Mouse (Mus musculus): ENCODE data around the gene Ephx3. TPM values are rescaled to one million over a fixed set of nuclear protein-coding genes. Genes with fewer than 3 reads are reported as not detected.
A peak's percentile ranks its signal among the peaks of the same experiment; 100 is the strongest.

Ephx3 gene
- polyA plus RNA-seq, 1 experiment = 0.12 TPM

DNA sequence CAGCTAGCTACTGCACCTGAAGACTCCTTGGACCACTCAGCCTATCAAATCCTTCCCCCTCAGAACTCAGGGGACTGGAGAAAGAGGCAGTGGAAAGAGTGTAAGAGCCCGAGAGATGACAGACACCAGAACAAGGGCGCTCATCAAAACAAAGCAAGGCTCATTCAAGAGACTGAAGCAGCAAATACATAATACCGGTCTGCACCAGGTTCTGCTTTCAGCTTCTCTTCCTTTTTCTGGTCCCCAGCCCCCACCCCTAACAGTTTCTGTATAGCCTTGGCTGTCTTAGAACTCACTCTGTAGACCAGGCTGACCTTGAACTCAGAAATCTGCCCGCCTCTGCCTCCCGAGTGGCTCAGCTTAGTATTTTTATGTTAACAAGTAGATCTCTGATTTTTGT, 3.7 kb upstream of the Ephx3 start:
- Histone ChIP-seq H3K4me3 (ENCODE audit: insufficient read depth, poor library complexity, severe bottlenecking) (no peak overlapping the region), H3K27me3 (ENCODE audit: control insufficient read depth, insufficient read depth, insufficient read length) (no peaks in the 10 kb centered on the region), H3ac (ENCODE audit: control insufficient read depth, insufficient read length, low read depth) (no peak overlapping the region), H3K36me3 (ENCODE audit: control insufficient read depth, insufficient read depth) (peaks cover 35% of the 10 kb centered on the region), H3K79me3 (ENCODE audit: low read depth) (no peaks in the 10 kb centered on the region), H3K79me2 (ENCODE audit: control insufficient read depth, insufficient read depth) (no peaks in the 10 kb centered on the region)
- no peak for TF ChIP-seq MYOG (IDR thresholded peaks at IDR 0.05; ENCODE audit: control insufficient read depth, extremely low read depth, insufficient read length)
- no peak for TF ChIP-seq CTCF (IDR thresholded peaks at IDR 0.05; ENCODE audit: control insufficient read depth, insufficient read depth, insufficient read length)
- TF ChIP-seq MYOD1 (IDR thresholded peaks at IDR 0.05; ENCODE audit: control insufficient read depth, insufficient read length, low read depth) = no peak
- TF ChIP-seq USF1 (IDR thresholded peaks at IDR 0.05; ENCODE audit: low read depth) = no peak
- TF ChIP-seq FOSL1 (IDR thresholded peaks at IDR 0.05; ENCODE audit: insufficient read depth, low read length, poor library complexity, severe bottlenecking) = no peak
- TF ChIP-seq CEBPB (IDR thresholded peaks at IDR 0.05; ENCODE audit: low read depth) = no peak

DNA sequence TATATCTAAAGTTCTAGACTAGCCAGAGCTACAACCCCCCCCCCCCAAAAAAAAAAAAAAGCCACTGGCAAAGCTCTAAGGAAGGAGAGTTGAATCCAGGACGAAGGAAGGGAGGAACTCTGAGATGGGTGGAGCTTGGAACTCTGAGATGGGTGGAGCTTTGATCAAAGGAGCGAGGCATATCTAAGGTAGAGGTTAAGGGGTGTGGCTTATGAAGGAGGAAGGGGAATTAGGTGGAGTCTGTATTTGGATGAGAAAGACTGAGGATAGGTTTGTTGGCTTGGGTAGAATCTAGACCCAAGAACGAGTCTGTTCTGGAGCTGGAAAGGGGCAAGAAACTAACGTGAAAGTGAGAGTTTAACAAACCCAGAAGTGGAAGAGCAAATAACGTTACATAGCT, 501 bp upstream of the Ephx3 start:
- no peak for TF ChIP-seq USF1 (IDR thresholded peaks at IDR 0.05; ENCODE audit: low read depth)
- no peak for TF ChIP-seq CEBPB (IDR thresholded peaks at IDR 0.05; ENCODE audit: low read depth)
- TF ChIP-seq CTCF (IDR thresholded peaks at IDR 0.05; ENCODE audit: control insufficient read depth, insufficient read depth, insufficient read length) = no peak
- no peak for TF ChIP-seq FOSL1 (IDR thresholded peaks at IDR 0.05; ENCODE audit: insufficient read depth, low read length, poor library complexity, severe bottlenecking)
- no peak for TF ChIP-seq MYOD1 (IDR thresholded peaks at IDR 0.05; ENCODE audit: control insufficient read depth, insufficient read length, low read depth)
- TF ChIP-seq MYOG (IDR thresholded peaks at IDR 0.05; ENCODE audit: control insufficient read depth, extremely low read depth, insufficient read length) = no peak
- TF ChIP-seq MAX (IDR thresholded peaks at IDR 0.05) = no peak
- Histone ChIP-seq H3K36me3 (ENCODE audit: control insufficient read depth, insufficient read depth) (peaks cover 7% of the 10 kb centered on the region), H3K79me2 (ENCODE audit: control insufficient read depth, insufficient read depth) (no peaks in the 10 kb centered on the region), H3K4me3 (ENCODE audit: insufficient read depth, poor library complexity, severe bottlenecking) (no peak overlapping the region), H3K27me3 (ENCODE audit: control insufficient read depth, insufficient read depth, insufficient read length) (no peaks in the 10 kb centered on the region), H3ac (ENCODE audit: control insufficient read depth, insufficient read length, low read depth) (no peak overlapping the region), H3K79me3 (ENCODE audit: low read depth) (no peaks in the 10 kb centered on the region)

DNA sequence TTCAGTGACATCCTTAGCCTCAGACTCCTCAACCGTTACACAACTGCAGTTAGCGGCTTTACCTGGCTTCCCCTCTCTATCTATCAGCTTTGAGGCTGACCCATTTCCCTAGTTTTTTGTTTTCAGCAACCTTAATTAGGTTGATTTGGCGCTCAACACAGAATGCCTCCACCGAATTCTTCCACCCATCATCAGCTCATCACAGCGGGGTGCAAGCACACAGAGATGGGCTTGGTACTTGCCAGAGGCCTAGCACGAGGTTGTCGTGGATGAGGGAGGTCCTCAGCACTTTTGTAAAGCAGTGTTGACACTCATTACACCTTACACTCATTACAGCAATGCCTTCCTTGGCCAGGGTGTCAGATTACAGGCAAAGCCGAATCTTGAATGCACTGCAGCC, 6.3 kb downstream of the Ephx3 start:
- Histone ChIP-seq H3K79me2 (ENCODE audit: control insufficient read depth, insufficient read depth) (no peaks in the 10 kb centered on the region), H3K4me3 (ENCODE audit: insufficient read depth, poor library complexity, severe bottlenecking) (no peak overlapping the region), H3K36me3 (ENCODE audit: control insufficient read depth, insufficient read depth) (no peaks in the 10 kb centered on the region), H3K27me3 (ENCODE audit: control insufficient read depth, insufficient read depth, insufficient read length) (no peaks in the 10 kb centered on the region), H3K79me3 (ENCODE audit: low read depth) (no peaks in the 10 kb centered on the region), H3ac (ENCODE audit: control insufficient read depth, insufficient read length, low read depth) (no peak overlapping the region)
- TF ChIP-seq MYOD1 (IDR thresholded peaks at IDR 0.05; ENCODE audit: control insufficient read depth, insufficient read length, low read depth) = no peak
- no peak for TF ChIP-seq MAX (IDR thresholded peaks at IDR 0.05)
- no peak for TF ChIP-seq MYOG (IDR thresholded peaks at IDR 0.05; ENCODE audit: control insufficient read depth, extremely low read depth, insufficient read length)

DNA sequence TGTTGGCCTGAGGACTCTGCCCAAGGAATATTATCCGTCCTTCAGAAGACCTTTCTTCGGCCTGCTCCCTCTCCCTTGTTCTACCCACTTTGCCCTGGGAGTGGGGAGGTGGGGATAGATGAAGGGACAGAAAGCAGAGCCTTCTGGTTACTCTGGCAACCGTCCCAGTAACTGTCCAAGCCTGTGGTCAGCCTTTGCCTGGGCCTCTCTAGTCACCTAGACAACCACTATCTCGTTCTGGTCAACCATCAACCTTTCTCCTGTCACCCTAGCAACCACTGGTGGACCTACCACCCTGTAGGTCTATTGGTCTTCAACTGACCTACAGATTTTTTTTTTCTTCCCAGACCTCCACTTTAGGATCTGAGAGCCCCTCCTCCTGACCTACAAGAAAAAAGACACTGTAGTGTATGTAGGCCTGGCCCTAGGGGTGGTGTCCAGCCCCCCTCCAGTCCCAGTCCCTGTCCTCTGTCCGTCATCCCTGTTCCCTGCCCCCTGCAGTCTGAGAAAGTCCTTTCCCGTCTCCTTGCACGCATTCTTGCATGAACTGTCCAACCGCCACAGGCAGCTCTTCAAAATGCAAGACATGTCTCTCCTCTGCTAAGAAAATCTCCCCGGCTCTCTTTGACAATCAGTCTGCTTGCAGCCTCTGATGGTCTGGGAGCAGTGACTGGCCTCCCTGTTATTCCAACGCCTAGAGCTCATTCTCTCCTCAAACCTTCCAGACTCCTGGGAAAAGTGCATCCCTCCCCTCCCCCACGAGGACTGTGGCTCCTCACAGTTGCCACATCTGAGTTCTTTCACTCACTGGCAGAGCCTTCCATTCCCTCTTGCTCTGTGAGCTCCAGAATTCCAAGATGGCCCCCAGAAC, 9.5 kb downstream of the Ephx3 start:
- TF ChIP-seq MYOG (IDR thresholded peaks at IDR 0.05; ENCODE audit: control insufficient read depth, extremely low read depth, insufficient read length) (no peak), FOSL1 (IDR thresholded peaks at IDR 0.05; ENCODE audit: insufficient read depth, low read length, poor library complexity, severe bottlenecking) (no peak), MAX (IDR thresholded peaks at IDR 0.05) (no peak), MYOD1 (IDR thresholded peaks at IDR 0.05; ENCODE audit: control insufficient read depth, insufficient read length, low read depth) (no peak), CTCF (IDR thresholded peaks at IDR 0.05; ENCODE audit: control insufficient read depth, insufficient read depth, insufficient read length) (no peak), USF1 (IDR thresholded peaks at IDR 0.05; ENCODE audit: low read depth) (no peak), CEBPB (IDR thresholded peaks at IDR 0.05; ENCODE audit: low read depth) (no peak)
- no peaks in the 10 kb centered on the region for H3K79me3 ChIP-seq (ENCODE audit: low read depth)
- no peak overlapping the region for H3ac ChIP-seq (ENCODE audit: control insufficient read depth, insufficient read length, low read depth)
- H3K4me3 ChIP-seq (ENCODE audit: insufficient read depth, poor library complexity, severe bottlenecking) = no peak overlapping the region
- H3K36me3 ChIP-seq (ENCODE audit: control insufficient read depth, insufficient read depth) = no peaks in the 10 kb centered on the region
- H3K27me3 ChIP-seq (ENCODE audit: control insufficient read depth, insufficient read depth, insufficient read length) = no peaks in the 10 kb centered on the region
- no peaks in the 10 kb centered on the region for H3K79me2 ChIP-seq (ENCODE audit: control insufficient read depth, insufficient read depth)

DNA sequence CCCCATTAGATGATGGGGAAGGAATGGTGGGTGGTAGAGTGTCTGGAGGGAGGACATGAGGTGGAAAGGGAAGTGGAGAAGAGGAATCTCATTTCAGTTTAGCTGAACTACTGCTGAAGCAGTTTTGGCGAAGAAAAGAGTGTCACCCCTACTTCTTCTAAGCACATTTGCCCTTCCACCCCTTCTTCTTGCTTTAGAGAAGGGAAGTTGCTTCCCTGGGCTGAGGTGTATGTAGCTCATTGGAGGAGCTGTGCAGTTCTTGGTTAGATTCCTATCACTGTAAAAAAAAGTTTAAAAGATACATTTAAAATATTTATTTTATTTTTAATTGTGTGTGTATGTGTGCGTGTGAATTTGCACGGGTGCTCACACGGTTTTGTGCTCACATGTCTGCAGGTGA, 12.4 kb downstream of the Ephx3 start:
- no peak overlapping the region for H3K4me3 ChIP-seq (ENCODE audit: insufficient read depth, poor library complexity, severe bottlenecking)
- no peaks in the 10 kb centered on the region for H3K27me3 ChIP-seq (ENCODE audit: control insufficient read depth, insufficient read depth, insufficient read length)
- no peaks in the 10 kb centered on the region for H3K79me2 ChIP-seq (ENCODE audit: control insufficient read depth, insufficient read depth)
- no peak for TF ChIP-seq MYOD1 (IDR thresholded peaks at IDR 0.05; ENCODE audit: control insufficient read depth, insufficient read length, low read depth)
- no peak for TF ChIP-seq FOSL1 (IDR thresholded peaks at IDR 0.05; ENCODE audit: insufficient read depth, low read length, poor library complexity, severe bottlenecking)
- no peaks in the 10 kb centered on the region for H3K36me3 ChIP-seq (ENCODE audit: control insufficient read depth, insufficient read depth)
- H3K79me3 ChIP-seq (ENCODE audit: low read depth) = no peaks in the 10 kb centered on the region
- H3ac ChIP-seq (ENCODE audit: control insufficient read depth, insufficient read length, low read depth) = no peak overlapping the region

DNA sequence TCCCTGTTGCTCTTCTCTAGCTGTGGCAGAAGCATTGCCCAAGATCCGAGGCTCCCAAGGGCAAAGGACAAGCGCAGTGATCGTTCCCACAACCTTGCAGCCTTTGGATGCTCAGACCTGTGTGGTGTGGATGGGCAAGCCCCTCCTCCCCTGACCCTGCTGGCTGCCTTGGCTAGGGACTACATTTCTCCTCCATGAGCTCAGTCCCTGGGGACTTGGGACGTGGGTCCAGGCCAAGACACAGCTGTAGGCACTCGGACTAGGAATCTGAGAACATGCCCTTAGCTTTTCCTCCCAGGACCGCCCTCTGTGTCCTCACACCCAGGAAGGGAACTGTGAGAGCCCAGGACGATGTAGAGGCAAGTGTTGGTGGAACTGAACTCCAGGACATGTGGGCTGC, 16.2 kb downstream of the Ephx3 start:
- Histone ChIP-seq H3K27me3 (ENCODE audit: control insufficient read depth, insufficient read depth, insufficient read length) (no peaks in the 10 kb centered on the region), H3K36me3 (ENCODE audit: control insufficient read depth, insufficient read depth) (no peaks in the 10 kb centered on the region), H3K4me3 (ENCODE audit: insufficient read depth, poor library complexity, severe bottlenecking) (no peak overlapping the region), H3K79me3 (ENCODE audit: low read depth) (no peaks in the 10 kb centered on the region), H3K79me2 (ENCODE audit: control insufficient read depth, insufficient read depth) (no peaks in the 10 kb centered on the region), H3ac (ENCODE audit: control insufficient read depth, insufficient read length, low read depth) (no peak overlapping the region)
- no peak for TF ChIP-seq FOSL1 (IDR thresholded peaks at IDR 0.05; ENCODE audit: insufficient read depth, low read length, poor library complexity, severe bottlenecking)
- no peak for TF ChIP-seq CTCF (IDR thresholded peaks at IDR 0.05; ENCODE audit: control insufficient read depth, insufficient read depth, insufficient read length)
- TF ChIP-seq MYOD1 (IDR thresholded peaks at IDR 0.05; ENCODE audit: control insufficient read depth, insufficient read length, low read depth) = peak; percentile 56
